Mouse (Mus musculus) testis, adult 2 months (tissue): ENCODE measurements around the gene Col4a1.

Source experiments
- CTCF ChIP-seq: fragments of 200-500 bp; IDR thresholded peaks from 2 replicates; pipeline ENCODE4 v1.5.1; 2012; ENCODE audit warnings: low read depth, mild to moderate bottlenecking, inconsistent platforms, low read length, moderate library complexity; ENCODE audit not compliant: control insufficient read depth, insufficient read depth, insufficient replicate concordance
- POLR2A ChIP-seq: fragments of 200-500 bp; IDR thresholded peaks from 2 replicates; pipeline ENCODE4 v1.6.1; 2012; ENCODE audit warnings: low read depth, mild to moderate bottlenecking, inconsistent platforms, low read length, moderate library complexity; ENCODE audit not compliant: control insufficient read depth

- no peak for TF ChIP-seq CTCF
- no peak for TF ChIP-seq POLR2A
Observed at GRCm38 (mm10) chr8:11282696-11283095, 29.9 kb downstream of the Col4a1 start.
